In genomic region chr7:112469817-112470216, GRCm38 (mm10) we compare ENCODE assay signal across 8 mouse cellular contexts. TPM values are rescaled to one million over a fixed set of nuclear protein-coding genes. Genes with fewer than 3 reads are reported as not detected.
DNase-seq lines count a peak whose midpoint lies in the region; ATAC-seq and TF ChIP-seq lines count a peak whose summit lies in the region.

No protein-coding gene starts in this region.

- H3K9ac ChIP-seq in embryonic facial prominence, embryonic 11.5 days (replicated peaks; ENCODE audit: low read length): no peak overlapping the region
- no peak overlapping the region for H3K9ac ChIP-seq in liver, adult 2 months (ENCODE audit: low read depth, low read length)

- peaks cover 19% of the 10 kb centered on the region for H3K27me3 ChIP-seq in E14TG2a.4 (ENCODE audit: insufficient read depth, low read length)
- no peaks in the 10 kb centered on the region for H3K27me3 ChIP-seq in embryonic facial prominence, embryonic 11.5 days (ENCODE audit: control insufficient read depth, insufficient read depth, low read length)
- no peaks in the 10 kb centered on the region for H3K27me3 ChIP-seq in liver, adult 2 months (ENCODE audit: control insufficient read depth, insufficient read depth, low read length)

- H3K79me2 ChIP-seq in liver, adult 2 months (ENCODE audit: control insufficient read depth, insufficient read depth, low read length): peaks cover 5% of the 10 kb centered on the region; the same call in 1 of the 2 replicates

- H3K4me3 ChIP-seq in E14TG2a.4 (replicated peaks; ENCODE audit: low read length): no peak overlapping the region
- no peak overlapping the region for H3K4me3 ChIP-seq in embryonic facial prominence, embryonic 11.5 days (ENCODE audit: low read depth, low read length)
- H3K4me3 ChIP-seq in liver, adult 2 months (ENCODE audit: insufficient read depth, low read depth, low read length): no peak overlapping the region

- H3K4me2 ChIP-seq in embryonic facial prominence, embryonic 11.5 days (ENCODE audit: low read depth, low read length): no peak overlapping the region

- H3K9me3 ChIP-seq in E14TG2a.4 (ENCODE audit: low read length): no peaks in the 10 kb centered on the region
- no peaks in the 10 kb centered on the region for H3K9me3 ChIP-seq in embryonic facial prominence, embryonic 11.5 days (replicated peaks; ENCODE audit: control insufficient read depth, low read length)

- peak; percentile 61 to 62 for DNase-seq in adrenal gland, postnatal 4 days (ENCODE audit: low spot score in 2 of 2)
- peak; percentile 86 for DNase-seq in embryonic facial prominence, embryonic 11.5 days (ENCODE audit: low spot score)
- DNase-seq in heart, adult 18-20 months: peak; percentile 83 to 89
- peak; percentile 82 for DNase-seq in kidney, adult 9 months
- DNase-seq in liver, adult 2 months (ENCODE audit: extremely low read depth, low read depth, low spot score): peak; percentile 75
- DNase-seq in ovary, adult 18-20 months (ENCODE audit: low spot score): peak; percentile 70
- peak; percentile 24 to 25 for DNase-seq in thymus, postnatal 36 days

- TF ChIP-seq CTCF in E14TG2a.4 (conservative IDR thresholded peaks at IDR 0.05; ENCODE audit: low read length): peak; percentile 80
- TF ChIP-seq CTCF in liver, adult 2 months (IDR thresholded peaks at IDR 0.05; ENCODE audit: low read depth, low read length): peak; percentile 85

- no peak for TF ChIP-seq POLR2A in liver, adult 2 months (IDR thresholded peaks at IDR 0.05; ENCODE audit: extremely low read depth, insufficient read depth, low read length)

- H3K4me1 ChIP-seq in E14TG2a.4 (replicated peaks; ENCODE audit: low read depth, low read length): peaks cover 30% of the 10 kb centered on the region
- H3K4me1 ChIP-seq in embryonic facial prominence, embryonic 11.5 days (ENCODE audit: control insufficient read depth, insufficient read depth, low read length): peaks cover 12% of the 10 kb centered on the region
- peaks cover 4% of the 10 kb centered on the region; the same call in 1 of the 2 replicates for H3K4me1 ChIP-seq in liver, adult 2 months (ENCODE audit: control insufficient read depth, insufficient read depth, low read length)

- 46% methylated on average over 5 of the region's 5 CpGs for WGBS in embryonic facial prominence, embryonic 11.5 days
- 31% methylated on average over 5 of the region's 5 CpGs for WGBS in liver, adult 2 months

- H3K36me3 ChIP-seq in E14TG2a.4 (ENCODE audit: insufficient read depth, low read length): no peaks in the 10 kb centered on the region
- H3K36me3 ChIP-seq in embryonic facial prominence, embryonic 11.5 days (replicated peaks; ENCODE audit: control insufficient read depth, insufficient read depth, low read depth, low read length): no peaks in the 10 kb centered on the region
- no peaks in the 10 kb centered on the region for H3K36me3 ChIP-seq in liver, adult 2 months (ENCODE audit: control insufficient read depth, insufficient read depth, low read length)

- ATAC-seq in embryonic facial prominence, embryonic 11.5 days (replicated peaks; ENCODE audit: insufficient number of reproducible peaks, low FRiP score, low TSS enrichment, low read depth): no peak

- no peak overlapping the region for H3K27ac ChIP-seq in embryonic facial prominence, embryonic 11.5 days (replicated peaks; ENCODE audit: low read depth, low read length)
- H3K27ac ChIP-seq in liver, adult 2 months (replicated peaks; ENCODE audit: insufficient read depth, low read depth, low read length): no peak overlapping the region

RNA-seq across cellular contexts. Expression of gene Parva, which starts 42.5 kb away (rescaled TPM):
- 100 to 1,000 TPM; 106 to 136 TPM for total RNA-seq in adrenal gland, postnatal 4 days (2021)
- polyA plus RNA-seq in embryonic facial prominence, embryonic 11.5 days (2014; fragmentation: Nextera tagmentation; extraction: Ambion mirVana): 72.6 and 77.2 TPM in 2 replicates
- 10 to 100 TPM; 38.9 to 42.8 TPM for total RNA-seq in heart, adult 18-20 months (2021)
- total RNA-seq in liver, adult 2 months (2014; rRNA removed): 18.8 and 24.4 TPM in 2 replicates
- 27.2 and 34.5 TPM in 2 replicates for polyA plus RNA-seq in liver, adult 2 months (2012; rRNA removed)

Comparison
In these comparisons a context has a peak if more than half of its experiments do, and no peak if none do; other contexts are left out.
1. DNase-seq: peak in every context shown above with its lines; median percentile 86 in embryonic facial prominence, embryonic 11.5 days; 86 in heart, adult 18-20 months; 82 in kidney, adult 9 months; 75 in liver, adult 2 months; 70 in ovary, adult 18-20 months; 62 in adrenal gland, postnatal 4 days; 24 in thymus, postnatal 36 days.